Mouse (Mus musculus) layer of hippocampus, postnatal 25 days (tissue): ENCODE data around the gene Tpcn2. TPM values are rescaled to one million over a fixed set of nuclear protein-coding genes. Genes with fewer than 3 reads are reported as not detected.

Experiments used
- DNase-seq, 2 experiments: peaks; one replicate each; pipeline ENCODE4 v3.0.0; 2022; ENCODE audit warnings: mixed read lengths in 2 of 2, low spot score in 1 of 2; ENCODE audit errors: extremely low spot score in 1 of 2
- total RNA-seq, 2 experiments: library from RNA; stranded (reverse); gene quantifications; 2 replicates each; pipeline ENCODE4 v1.2.3; 2021

Tpcn2 gene
- total RNA-seq, 2 experiments from 2014 or later = 4.0 to 5.8 TPM

GRCm38 (mm10) chr7:145208006-145208405 is 75.8 kb downstream of the Tpcn2 start, which contains the start of gene 1810010D01Rik:
Gene 1810010D01Rik, minus strand, starts transcription at chr7:145208119.
- no peak for DNase-seq

- no peak for DNase-seq
Measured at GRCm38 (mm10) chr7:145206801-145207200, 77.0 kb downstream of the Tpcn2 start.

GRCm38 (mm10) chr7:145206056-145206610 is 77.7 kb downstream of the Tpcn2 start:
- no peak for DNase-seq

DNA sequence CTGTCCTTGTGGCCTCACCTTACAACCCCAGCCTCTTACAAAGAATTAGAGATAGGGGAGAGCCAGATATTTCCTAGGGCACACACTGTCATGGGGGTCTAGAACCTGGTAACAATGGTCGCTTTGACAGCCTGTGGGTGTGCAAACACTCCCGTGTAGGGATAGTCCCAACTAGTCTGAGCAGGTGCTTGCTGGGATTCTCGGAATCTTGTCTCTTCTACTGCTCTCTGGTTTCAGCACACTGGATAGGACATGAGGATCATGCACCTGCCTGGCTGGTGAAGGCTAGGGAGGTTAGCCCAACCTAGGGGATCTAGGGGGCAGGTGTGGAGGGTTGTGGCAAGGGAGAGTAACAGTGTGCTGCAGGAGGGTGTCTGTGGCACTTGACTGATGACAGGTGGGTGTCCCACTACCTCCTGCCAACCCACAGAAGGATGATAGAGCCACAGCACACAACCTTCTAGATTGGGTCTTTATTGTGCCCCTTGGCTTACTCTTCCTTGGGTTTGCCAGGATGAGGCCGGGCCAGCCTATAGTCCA is 78.4 kb downstream of the Tpcn2 start:
- DNase-seq = no peak

DNA sequence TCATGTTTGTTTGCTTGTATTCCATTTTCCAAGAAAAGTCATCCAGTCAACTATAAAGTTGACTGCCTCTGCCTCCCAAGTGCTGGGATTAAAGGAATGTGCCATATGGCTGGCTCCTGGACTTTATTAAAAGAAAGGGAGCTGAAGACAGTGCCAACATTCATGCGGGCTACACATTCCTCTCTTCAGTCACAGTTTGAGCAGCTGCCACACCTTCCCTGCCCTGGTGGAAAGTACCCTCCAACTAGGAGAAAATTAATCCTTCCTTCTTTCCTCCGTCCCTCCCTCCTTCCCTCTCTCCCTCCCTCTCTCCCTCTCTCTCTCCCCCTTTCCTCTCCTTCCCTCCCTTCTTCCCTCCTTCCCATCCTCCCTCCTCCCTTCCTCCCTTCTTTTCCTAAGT is 84.1 kb downstream of the Tpcn2 start:
- DNase-seq = no peak

GRCm38 (mm10) chr7:145198223-145198714 is 85.5 kb downstream of the Tpcn2 start:
- no peak for DNase-seq

DNA sequence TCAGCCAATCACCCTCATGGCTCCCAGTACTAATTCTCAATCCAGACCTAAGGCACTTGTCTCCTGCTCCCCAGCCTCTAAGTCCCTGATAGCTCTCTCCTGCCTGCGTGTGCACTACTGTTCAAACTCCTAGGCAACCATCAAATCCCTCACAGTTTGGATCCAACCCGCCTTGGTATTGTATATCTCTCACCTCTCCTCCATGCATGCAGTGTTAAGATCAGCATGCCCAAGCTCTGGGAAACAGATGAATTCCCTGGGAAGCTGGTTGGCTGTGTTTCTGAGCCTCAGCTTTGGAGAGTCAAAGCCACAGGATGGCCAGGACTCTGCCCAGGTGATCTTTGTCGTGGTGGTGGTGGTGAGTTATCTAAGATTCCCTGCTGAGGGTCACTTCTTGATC is 86.1 kb downstream of the Tpcn2 start:
- no peak for DNase-seq

- peak in 1 of 2 experiments; percentile 39 for DNase-seq
Measured at GRCm38 (mm10) chr7:145197042-145197441, 86.8 kb downstream of the Tpcn2 start.

DNA sequence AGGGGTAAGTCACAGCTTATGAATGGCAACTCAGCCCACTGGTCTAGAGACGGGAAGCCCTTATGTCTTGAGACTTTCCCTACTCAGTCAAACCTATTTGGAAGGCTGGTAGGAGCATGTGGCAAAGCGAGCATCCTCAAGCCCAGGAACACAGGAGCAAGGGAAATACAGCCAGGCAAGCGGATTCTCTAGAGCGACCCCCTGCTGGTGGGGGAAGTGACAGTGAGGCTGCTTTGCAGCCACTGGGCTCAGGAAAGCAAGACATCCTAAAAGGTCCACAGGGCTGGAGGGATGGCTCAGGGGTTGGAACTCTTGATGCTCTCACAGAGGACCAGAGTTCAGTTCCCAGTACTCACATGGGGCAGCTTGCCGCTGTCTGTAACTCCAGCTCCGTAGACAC is 87.5 kb downstream of the Tpcn2 start:
- DNase-seq = no peak

DNA sequence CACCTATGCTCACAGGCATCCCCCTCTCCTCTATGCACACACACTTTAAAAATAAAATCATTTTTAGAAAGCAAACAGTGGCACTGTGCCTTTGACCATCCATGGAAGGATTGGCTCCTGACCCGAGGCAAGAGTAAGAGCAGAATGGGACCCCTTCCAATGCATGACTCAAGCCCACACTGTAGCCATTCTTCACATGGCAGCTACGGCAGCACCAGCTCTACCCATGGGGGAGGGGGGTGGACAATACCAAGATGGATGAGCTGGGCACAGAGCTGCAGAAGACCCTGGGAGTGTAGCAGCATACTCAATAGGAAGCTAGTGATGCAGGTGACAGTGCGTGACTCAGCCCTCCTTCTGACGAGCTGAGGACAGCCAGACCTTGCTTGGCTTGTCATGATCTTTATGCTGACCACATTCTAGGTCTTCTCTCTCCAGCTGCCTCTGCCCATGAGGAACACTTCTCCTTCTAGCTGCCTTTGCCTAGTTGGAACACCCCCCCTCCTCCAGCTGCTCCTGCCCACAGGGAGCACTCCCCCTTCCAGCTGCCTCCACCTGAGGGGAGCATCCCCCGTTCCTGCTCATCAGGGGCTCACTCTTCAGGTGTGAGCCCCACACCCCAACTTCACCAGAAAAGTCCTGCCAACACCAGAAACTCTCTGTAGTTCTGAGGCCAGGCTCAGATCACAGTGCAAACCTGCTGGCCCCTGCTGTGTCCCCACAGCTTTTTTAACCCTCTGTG is 88.5 kb downstream of the Tpcn2 start:
- DNase-seq = no peak

DNA sequence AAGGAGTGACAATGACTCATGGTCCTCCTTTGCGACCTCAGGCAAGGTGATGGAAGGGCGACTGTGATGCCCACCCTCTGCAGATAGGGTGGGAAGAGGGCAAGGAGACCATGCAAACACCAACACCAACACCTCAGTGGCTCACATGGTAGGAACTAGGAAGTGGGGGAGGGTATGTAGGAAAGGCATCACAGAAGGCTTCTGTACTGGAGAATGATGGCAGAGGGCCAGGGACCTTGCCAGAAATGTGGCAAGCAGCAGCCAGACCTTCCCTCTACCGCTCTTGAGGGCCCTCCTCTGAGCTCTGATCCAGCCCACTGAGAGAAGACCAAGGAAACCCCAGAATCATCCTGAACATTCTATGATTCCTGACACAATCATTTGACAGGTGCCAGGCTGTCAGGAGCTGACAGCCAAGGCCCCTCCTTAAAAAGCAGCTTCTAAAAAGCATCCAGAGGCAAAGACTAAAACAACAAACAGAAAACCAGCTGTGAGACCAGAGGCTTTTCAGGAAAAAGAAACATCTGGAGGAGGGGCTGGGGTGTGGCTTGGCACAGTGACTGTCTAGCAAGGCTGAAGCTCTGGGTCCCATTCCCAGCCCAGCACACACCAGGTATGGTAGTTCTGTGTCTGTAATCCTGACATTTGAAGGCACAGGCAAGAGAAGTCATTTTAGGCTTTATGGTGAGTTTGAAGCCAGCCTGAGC is 89.2 kb downstream of the Tpcn2 start:
- DNase-seq = peak in 1 of 2 experiments; percentile 49

DNA sequence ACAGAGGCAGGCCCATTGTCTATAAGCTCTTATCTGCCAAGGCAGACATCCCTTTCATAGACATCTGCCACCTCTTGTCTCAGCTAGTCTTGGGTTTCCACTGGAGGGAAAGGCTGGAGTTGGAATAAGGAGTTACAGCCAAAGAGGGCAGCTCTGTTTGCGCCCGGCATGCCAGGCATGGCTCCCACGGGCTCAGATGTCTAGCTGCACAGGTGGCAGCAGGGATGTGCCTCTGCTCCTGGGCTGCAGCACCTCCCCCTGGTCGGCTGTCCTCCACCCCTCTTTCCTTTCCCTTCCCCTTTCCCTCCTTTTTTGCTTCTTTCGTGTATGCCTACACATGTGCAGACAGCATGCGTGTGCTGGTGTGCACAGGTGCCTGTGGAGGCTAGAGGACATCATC is 91.0 kb downstream of the Tpcn2 start:
- DNase-seq = no peak

- DNase-seq = no peak
Measured at GRCm38 (mm10) chr7:145190520-145190919, 93.3 kb downstream of the Tpcn2 start.

- DNase-seq = no peak
Measured at GRCm38 (mm10) chr7:145189342-145189741, 94.5 kb downstream of the Tpcn2 start.

DNA sequence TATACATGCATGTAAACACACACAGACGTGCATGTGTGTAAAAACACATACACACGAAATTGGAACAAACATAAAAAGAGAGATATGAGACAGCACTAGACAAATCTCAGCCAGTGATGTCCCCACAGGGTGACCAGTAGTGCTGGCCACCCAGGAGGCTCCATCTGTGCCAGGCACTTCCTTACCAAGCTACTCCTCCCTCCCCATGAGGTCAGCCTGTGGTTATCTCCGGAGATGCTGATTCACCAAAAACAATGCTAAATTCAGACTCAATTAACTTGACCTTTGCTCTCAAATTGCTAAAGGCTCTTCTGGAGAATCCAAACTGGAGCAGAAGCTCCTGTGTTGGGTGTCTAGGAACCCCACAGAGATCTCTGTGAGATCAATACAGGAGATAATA is 96.0 kb downstream of the Tpcn2 start:
- no peak for DNase-seq

DNA sequence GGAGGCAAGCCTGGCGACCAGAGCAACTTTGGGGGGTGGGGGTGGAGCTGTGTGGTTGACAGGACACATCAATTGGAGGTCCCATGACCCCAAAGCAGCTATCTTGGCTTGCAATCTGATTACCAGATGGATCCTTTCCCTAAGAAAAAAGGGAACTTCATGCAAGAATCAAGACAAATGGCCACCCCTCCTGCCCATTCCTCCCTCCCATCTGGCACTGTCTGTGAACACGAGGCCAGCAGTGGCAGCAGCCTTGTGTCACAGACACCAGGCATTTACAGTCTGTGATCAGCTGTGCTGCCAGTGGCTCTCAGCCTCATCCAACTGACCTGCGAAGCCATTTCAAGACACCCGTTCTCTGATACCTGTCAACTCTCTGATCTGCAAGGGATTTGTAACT is 101.4 kb downstream of the Tpcn2 start:
- no peak for DNase-seq

GRCm38 (mm10) chr7:145181376-145182034 is 102.3 kb downstream of the Tpcn2 start:
- no peak for DNase-seq

DNA sequence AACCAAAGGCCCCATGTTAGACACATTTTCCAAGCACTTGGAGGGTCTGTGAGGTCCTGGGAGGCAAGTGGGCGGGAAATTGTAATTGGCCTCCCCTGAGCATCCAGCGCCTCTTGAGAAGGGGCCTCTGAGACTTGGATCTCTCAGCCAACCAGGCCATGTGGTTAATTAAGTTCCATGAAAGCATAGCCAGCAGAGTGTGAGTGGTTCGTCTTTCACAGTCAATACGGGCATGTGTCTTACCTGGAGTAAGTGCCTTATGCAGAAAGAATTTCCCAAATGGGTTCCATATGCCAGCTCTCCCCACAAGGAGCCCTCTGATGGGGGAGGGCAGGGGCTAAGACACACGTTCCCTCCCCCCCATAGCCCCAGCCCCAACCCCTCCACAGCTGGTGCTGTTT is 104.1 kb downstream of the Tpcn2 start:
- no peak for DNase-seq

DNA sequence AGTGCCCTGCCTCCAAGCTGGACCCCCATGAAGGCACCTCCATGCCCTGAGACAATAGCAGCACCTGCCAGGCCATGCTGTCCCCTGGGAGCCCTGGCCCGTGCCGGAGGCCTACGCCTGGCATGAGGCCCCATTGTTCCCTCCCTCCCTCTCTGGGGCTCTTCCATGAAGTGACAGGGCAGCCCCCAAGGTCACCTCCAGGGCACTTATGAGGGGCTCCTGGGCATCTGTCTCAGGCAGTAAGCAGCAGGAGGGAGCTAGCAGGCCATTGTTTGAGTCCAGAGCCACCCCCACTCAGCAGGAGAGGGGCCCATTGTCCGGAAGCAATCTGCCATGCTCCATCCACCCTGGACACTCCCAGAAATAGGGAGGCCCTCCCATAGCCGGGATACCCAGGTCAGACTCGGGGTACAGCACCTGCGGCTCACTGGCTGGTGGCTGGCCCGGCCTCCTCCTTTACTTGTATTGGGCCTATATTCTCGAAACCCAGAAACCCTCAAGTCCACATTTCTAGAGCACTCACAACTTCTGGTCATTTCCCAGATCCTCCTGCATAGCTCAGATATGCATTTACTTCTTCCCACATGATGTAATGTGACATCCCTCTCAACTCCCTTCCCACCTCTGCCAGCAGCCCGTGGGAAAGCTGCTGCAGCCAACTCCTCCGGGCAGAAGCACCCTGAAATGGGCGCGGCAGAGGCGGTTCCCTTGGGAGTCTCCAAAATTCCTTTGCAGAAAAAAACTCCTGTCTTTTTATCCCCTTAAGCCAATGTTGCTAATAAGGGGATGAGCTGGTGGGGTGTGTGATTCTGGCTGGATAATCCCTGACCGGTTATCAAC is 106.8 kb downstream of the Tpcn2 start:
- DNase-seq = no peak

- no peak for DNase-seq
Measured at GRCm38 (mm10) chr7:145173563-145173962, 110.2 kb downstream of the Tpcn2 start.
